Mouse (Mus musculus) liver, postnatal 0 days (tissue): Measurements from ENCODE around the gene Cbx1.

ENCODE experiments used
- CTCF ChIP-seq: sonication (generic); IDR thresholded peaks from 2 replicates; pipeline ENCODE4 v1.5.1; 2016; ENCODE audit warnings: antibody characterized with exemption, low read depth
- EP300 ChIP-seq: IDR thresholded peaks from 2 replicates; pipeline ENCODE4 v1.6.1; 2016; ENCODE audit warnings: antibody characterized with exemption, low read depth, mild to moderate bottlenecking

GRCm38 (mm10) chr11:96808066-96808465 is 19.1 kb downstream of the Cbx1 start:
- TF ChIP-seq CTCF = peak; percentile 29; the same call in 1 of the 2 replicates
- TF ChIP-seq EP300 = no peak
